Comparison of ENCODE assay signal across 10 mouse cellular contexts in the genomic region with DNA sequence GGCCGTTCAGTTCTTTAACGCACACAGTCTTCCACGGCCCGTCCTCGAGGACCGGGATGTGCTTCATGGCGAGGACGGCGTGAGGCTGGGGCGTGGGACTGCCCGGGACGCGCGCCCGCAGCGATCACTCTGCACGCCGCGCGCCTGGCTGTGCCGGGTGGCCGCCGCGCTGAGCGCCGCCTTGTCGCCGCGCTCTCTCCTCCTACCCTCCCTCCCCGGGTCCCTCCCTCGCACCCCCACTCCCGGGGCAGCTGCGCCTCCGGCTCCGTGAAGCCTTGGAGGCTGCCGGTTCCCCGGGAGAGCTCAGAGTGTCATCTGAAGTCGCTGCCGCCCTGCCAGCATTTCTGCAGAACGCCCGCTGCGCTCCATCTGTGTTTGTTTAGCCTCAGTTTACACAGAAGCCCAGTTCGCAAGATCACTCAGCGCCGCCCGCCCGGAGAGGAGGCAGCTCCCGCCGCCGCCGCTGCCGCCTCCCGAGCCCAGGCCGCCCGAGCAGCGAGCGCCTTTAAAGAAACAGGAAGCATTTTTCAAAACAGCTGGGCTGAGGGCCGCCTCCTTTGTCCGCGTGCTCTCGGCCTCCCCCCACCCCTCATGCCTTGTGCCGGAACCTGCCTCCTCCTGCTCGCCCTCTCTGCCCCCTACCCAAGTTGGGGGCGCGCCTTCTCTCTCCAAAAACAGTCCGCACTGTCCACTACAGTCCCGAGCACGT. TPM values are rescaled to one million over a fixed set of nuclear protein-coding genes. Genes with fewer than 3 reads are reported as not detected.
DNase-seq lines count a peak whose midpoint lies in the region; ATAC-seq lines count a peak whose summit lies in the region.
"Had no signal": no experiment of that assay in that cellular context is flagged by ENCODE, and none has a peak within 500 bp of the region (broad histone marks: within the 10 kb centered on the region; RNA-seq: fewer than 3 reads in every experiment).

A gene (minus strand): TSS at position 480 of the 709 bp plus-strand sequence.

- intact Hi-C loops in gastrocnemius, postnatal 14 days (cut with DNase I; ENCODE audit: low total_unique reads), result no loop called here

- H3K27ac ChIP-seq in hindbrain, embryonic 16.5 days (ENCODE audit: low read depth, low read length), result peak within 1 kb of the TSS; percentile 8; the same call in 1 of the 2 replicates
- peak within 1 kb of the TSS; percentile 60 for H3K27ac ChIP-seq in limb, embryonic 11.5 days (replicated peaks; ENCODE audit: low read depth, low read length)
- peak within 1 kb of the TSS; percentile 25; the same call in 1 of the 2 replicates for H3K27ac ChIP-seq in midbrain, embryonic 11.5 days (ENCODE audit: low read depth, low read length)
- H3K27ac ChIP-seq in stomach, embryonic 14.5 days (ENCODE audit: low read length), result peak within 1 kb of the TSS; percentile 49; the same call in 1 of the 2 replicates
- H3K27ac ChIP-seq: macrophage had no signal

- H3K9ac ChIP-seq in hindbrain, embryonic 16.5 days (ENCODE audit: low read depth, low read length), result peak within 1 kb of the TSS; percentile 65
- peak within 1 kb of the TSS; percentile 70 for H3K9ac ChIP-seq in limb, embryonic 11.5 days (ENCODE audit: low read length)
- H3K9ac ChIP-seq in midbrain, embryonic 11.5 days (ENCODE audit: low read length), result peak within 1 kb of the TSS; percentile 63
- H3K9ac ChIP-seq in stomach, embryonic 14.5 days (replicated peaks; ENCODE audit: low read depth, low read length), result peak within 1 kb of the TSS; percentile 31

- peaks cover 31% of the 10 kb centered on the region for H3K4me1 ChIP-seq in hindbrain, embryonic 16.5 days (ENCODE audit: control insufficient read depth, insufficient read depth, low read depth, low read length)
- peaks cover 38% of the 10 kb centered on the region for H3K4me1 ChIP-seq in limb, embryonic 11.5 days (ENCODE audit: control insufficient read depth, insufficient read depth, low read length)
- H3K4me1 ChIP-seq in midbrain, embryonic 11.5 days (ENCODE audit: control insufficient read depth, insufficient read depth, low read length), result peaks cover 32% of the 10 kb centered on the region
- peaks cover 18% of the 10 kb centered on the region for H3K4me1 ChIP-seq in stomach, embryonic 14.5 days (ENCODE audit: control insufficient read depth, insufficient read depth, low read length)

- H3K9me3 ChIP-seq in hindbrain, embryonic 16.5 days (ENCODE audit: control insufficient read depth, low read length), result no peaks in the 10 kb centered on the region
- H3K9me3 ChIP-seq in limb, embryonic 11.5 days (ENCODE audit: control insufficient read depth, low read length), result no peaks in the 10 kb centered on the region
- H3K9me3 ChIP-seq in midbrain, embryonic 11.5 days (ENCODE audit: control insufficient read depth, low read length), result no peaks in the 10 kb centered on the region
- H3K9me3 ChIP-seq in stomach, embryonic 14.5 days (ENCODE audit: control insufficient read depth, low read depth, low read length), result no peaks in the 10 kb centered on the region

- under 1% methylated on average over 65 of the region's 68 CpGs for WGBS in hindbrain, embryonic 16.5 days
- under 1% methylated on average over 63 of the region's 68 CpGs for WGBS in limb, embryonic 11.5 days
- WGBS in midbrain, embryonic 11.5 days, result under 1% methylated on average over 68 of the region's 68 CpGs
- under 1% methylated on average over 66 of the region's 68 CpGs for WGBS in stomach, embryonic 14.5 days

- H3K4me3 ChIP-seq in hindbrain, embryonic 16.5 days (ENCODE audit: low read length), result peak within 1 kb of the TSS; percentile 61
- peak within 1 kb of the TSS; percentile 77 for H3K4me3 ChIP-seq in limb, embryonic 11.5 days (ENCODE audit: low read depth, low read length)
- H3K4me3 ChIP-seq in midbrain, embryonic 11.5 days (ENCODE audit: low read depth, low read length), result peak within 1 kb of the TSS; percentile 48
- peak within 1 kb of the TSS; percentile 54 for H3K4me3 ChIP-seq in stomach, embryonic 14.5 days (ENCODE audit: low read depth, low read length)

- DNase-seq in left cerebral cortex, adult 18-20 months (ENCODE audit: low spot score in 2 of 2), result peak; percentile 26 to 50
- no peak for DNase-seq in left cerebral cortex, adult 11 months (ENCODE audit: low spot score)
- peak; percentile 85 for DNase-seq in cerebellum, postnatal 25 days
- DNase-seq in gastrocnemius, postnatal 14 days, result peak; percentile 72
- DNase-seq in limb, embryonic 11.5 days (ENCODE audit: low spot score), result peak; percentile 83
- DNase-seq in midbrain, embryonic 11.5 days (ENCODE audit: low spot score, missing footprints), result peak; percentile 95

- H3K4me2 ChIP-seq in hindbrain, embryonic 16.5 days (ENCODE audit: low read length), result peak within 1 kb of the TSS; percentile 100
- H3K4me2 ChIP-seq in limb, embryonic 11.5 days (ENCODE audit: low read depth, severe bottlenecking), result peak within 1 kb of the TSS; percentile 98
- H3K4me2 ChIP-seq in midbrain, embryonic 11.5 days, result peak within 1 kb of the TSS; percentile 98
- H3K4me2 ChIP-seq in stomach, embryonic 14.5 days (replicated peaks; ENCODE audit: low read depth, low read length), result peak within 1 kb of the TSS; percentile 94

- H3K36me3 ChIP-seq in hindbrain, embryonic 16.5 days (ENCODE audit: control insufficient read depth, insufficient read depth, low read length), result no peaks in the 10 kb centered on the region
- H3K36me3 ChIP-seq in limb, embryonic 11.5 days (ENCODE audit: control insufficient read depth, insufficient read depth, low read length), result no peaks in the 10 kb centered on the region
- no peaks in the 10 kb centered on the region for H3K36me3 ChIP-seq in midbrain, embryonic 11.5 days (ENCODE audit: control insufficient read depth, insufficient read depth, low read length)
- no peaks in the 10 kb centered on the region for H3K36me3 ChIP-seq in stomach, embryonic 14.5 days (ENCODE audit: control insufficient read depth, insufficient read depth, low read length)

- H3K27me3 ChIP-seq in hindbrain, embryonic 16.5 days (replicated peaks; ENCODE audit: control insufficient read depth, insufficient read depth, low read length), result peaks cover 32% of the 10 kb centered on the region
- H3K27me3 ChIP-seq in limb, embryonic 11.5 days (ENCODE audit: control insufficient read depth, insufficient read depth, low read length), result no peaks in the 10 kb centered on the region
- peaks cover 39% of the 10 kb centered on the region for H3K27me3 ChIP-seq in midbrain, embryonic 11.5 days (ENCODE audit: control insufficient read depth, insufficient read depth, low read length)
- peaks cover 14% of the 10 kb centered on the region; the same call in 1 of the 2 replicates for H3K27me3 ChIP-seq in stomach, embryonic 14.5 days (ENCODE audit: control insufficient read depth, insufficient read depth, low read length)

- ATAC-seq in hindbrain, embryonic 16.5 days, result peak; percentile 43
- peak; percentile 27 for ATAC-seq in limb, embryonic 11.5 days (ENCODE audit: insufficient number of reproducible peaks, low FRiP score, low TSS enrichment, low read depth)
- ATAC-seq in midbrain, embryonic 11.5 days (ENCODE audit: low FRiP score), result peak; percentile 59
- ATAC-seq in stomach, embryonic 14.5 days (ENCODE audit: insufficient number of reproducible peaks, insufficient read depth, low FRiP score, low read depth), result peak; percentile 44; the same call in 1 of the 2 replicates

RNA-seq across cellular contexts. Expression of the gene that starts here (rescaled TPM):
- 1 to 10 TPM; 1.6 to 2.3 TPM for total RNA-seq in left cerebral cortex, adult 18-20 months (2021)
- 1 to 10 TPM; 5.3 to 7.1 TPM for total RNA-seq in gastrocnemius, postnatal 14 days (2021)
- 3.9 and 4.7 TPM in 2 replicates for polyA plus RNA-seq in hindbrain, embryonic 16.5 days (2015; fragmentation: Nextera tagmentation; extraction: Ambion mirVana)
- polyA plus RNA-seq in limb, embryonic 11.5 days (2014; fragmentation: Nextera tagmentation; extraction: Ambion mirVana), result 22.3 and 22.9 TPM in 2 replicates
- polyA plus RNA-seq in midbrain, embryonic 11.5 days (2014; fragmentation: Nextera tagmentation; extraction: Ambion mirVana), result 4.8 and 6.1 TPM in 2 replicates
- 7.9 and 9.9 TPM in 2 replicates for polyA plus RNA-seq in stomach, embryonic 14.5 days (2014; fragmentation: Nextera tagmentation; extraction: Ambion mirVana)
- total RNA-seq: MEL had no signal
- polyA plus RNA-seq: macrophage had no signal

Comparison
In these comparisons a context has a peak if more than half of its experiments do, and no peak if none do; other contexts are left out.
1. H3K27ac ChIP-seq: peak in every context shown above with its lines; median percentile 60 in limb, embryonic 11.5 days; 49 in stomach, embryonic 14.5 days; 25 in midbrain, embryonic 11.5 days; 8 in hindbrain, embryonic 16.5 days.